Mouse (Mus musculus) CD8-positive naive resting alpha-beta T cell, adult 2 months (primary cell): Measurements from ENCODE around the gene Lif.

Experiments used
- DNase-seq, 2 experiments: peaks; one replicate each; pipeline ENCODE4 v3.0.0; 2022; ENCODE audit warnings: low read depth in 2 of 2, low spot score in 2 of 2

Gene Lif

GRCm38 (mm10) chr11:4294495-4295351 lies 37.4 kb downstream of the Lif start:
- DNase-seq: no peak

DNA sequence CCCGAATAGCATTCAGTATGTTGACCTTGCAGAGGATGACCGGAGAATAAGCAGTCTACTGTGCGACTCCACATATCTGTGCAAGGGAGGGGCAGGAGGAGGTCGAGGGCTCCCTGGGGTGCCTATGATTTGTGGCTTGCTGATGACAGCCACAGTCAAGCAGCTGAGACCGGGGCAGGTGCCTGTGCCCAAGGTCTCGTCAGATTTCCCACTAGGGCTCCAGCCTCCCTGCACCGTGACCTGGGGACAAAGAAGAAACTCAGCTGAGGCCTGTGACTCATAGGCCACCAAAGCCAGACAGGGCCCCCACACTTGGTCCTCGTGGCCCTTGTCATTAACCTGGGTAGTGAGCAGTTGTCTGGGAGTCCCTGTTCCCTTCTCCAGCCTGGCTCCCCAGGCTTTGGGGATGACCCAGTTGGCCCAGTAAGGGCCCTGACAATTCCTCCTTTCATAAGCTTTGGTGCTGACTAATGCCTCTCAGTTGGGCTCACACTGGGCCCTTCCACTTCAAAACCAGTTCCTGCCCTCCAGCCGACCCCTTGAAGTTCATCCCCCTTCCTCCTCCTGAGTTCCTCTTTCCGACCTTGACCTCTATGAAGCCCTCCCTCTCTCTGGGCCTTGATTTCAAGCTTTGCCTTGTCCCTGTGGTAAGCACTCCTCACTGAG lies 39.4 kb downstream of the Lif start:
- DNase-seq: no peak

DNA sequence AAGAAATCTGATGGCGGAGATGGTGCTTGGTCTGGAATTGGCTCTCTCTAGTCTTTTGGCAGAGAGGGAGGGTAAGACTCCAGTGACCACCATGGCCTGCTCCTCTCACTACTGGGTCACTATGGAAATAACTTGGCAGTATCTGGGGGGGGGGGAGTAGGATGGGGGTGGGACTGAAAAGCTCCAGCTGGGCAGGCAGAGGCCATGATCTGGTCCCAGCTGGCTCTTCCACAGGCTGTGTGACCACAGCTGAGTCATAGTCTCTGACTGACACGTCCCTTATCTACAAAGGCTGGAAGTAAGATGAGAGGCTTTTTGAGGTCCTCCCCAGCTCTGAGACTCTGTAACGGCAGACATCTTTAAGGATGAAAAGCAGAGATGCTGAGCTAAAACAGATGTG lies 40.4 kb downstream of the Lif start:
- no peak for DNase-seq

- no peak for DNase-seq
Measured at GRCm38 (mm10) chr11:4298615-4299014, 41.3 kb downstream of the Lif start.

GRCm38 (mm10) chr11:4299191-4299590 lies 41.8 kb downstream of the Lif start:
- no peak for DNase-seq

- no peak for DNase-seq
Measured at GRCm38 (mm10) chr11:4299735-4300474, 42.5 kb downstream of the Lif start.

DNA sequence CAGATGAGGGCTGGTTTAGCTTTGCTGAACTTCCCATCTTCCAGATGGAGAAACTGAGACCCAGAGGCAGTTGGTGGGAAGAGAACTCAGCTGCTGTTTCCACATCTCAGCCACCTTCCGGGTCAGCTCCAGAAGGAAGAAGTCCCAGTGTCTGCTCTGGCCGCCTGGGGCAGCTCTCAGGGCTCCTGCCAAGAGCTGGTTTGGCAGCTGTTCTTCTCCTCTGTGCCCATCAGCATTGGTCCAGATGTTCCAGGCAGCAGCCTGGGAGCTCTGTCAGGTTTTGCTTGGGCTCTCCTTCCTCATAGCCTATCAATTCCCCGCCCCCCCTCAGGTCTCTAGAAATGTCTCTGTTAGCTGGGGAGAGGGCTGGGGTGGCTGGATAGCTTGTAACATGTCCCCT lies 43.3 kb downstream of the Lif start:
- DNase-seq: no peak

DNA sequence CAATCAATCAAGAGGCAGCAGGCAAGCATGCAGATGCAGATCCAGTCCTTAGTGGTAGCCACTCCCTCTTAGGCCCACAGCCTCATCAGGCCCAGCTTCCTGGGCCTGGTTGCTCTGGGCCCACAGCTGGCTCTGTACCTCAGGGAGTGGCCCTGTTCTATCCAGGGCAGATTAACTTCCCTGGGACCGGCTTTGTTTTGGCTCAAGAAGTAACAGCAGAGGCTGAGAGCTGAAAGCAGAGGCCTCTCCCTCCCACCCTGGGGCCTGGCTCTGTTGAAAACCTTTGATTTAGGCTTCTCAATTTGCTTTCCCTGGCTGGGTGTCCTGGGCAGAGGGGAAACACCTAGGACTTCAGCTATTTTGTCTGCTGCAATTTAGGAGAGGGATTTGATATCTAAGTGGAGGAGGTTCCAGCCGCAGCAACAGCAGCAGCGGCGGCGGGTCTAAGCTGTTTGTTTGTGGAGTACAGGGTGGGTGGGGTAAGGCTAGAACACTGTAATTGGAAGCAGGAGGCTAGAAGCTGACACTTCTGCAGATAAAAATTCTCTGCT lies 45.1 kb downstream of the Lif start:
- DNase-seq: no peak

DNA sequence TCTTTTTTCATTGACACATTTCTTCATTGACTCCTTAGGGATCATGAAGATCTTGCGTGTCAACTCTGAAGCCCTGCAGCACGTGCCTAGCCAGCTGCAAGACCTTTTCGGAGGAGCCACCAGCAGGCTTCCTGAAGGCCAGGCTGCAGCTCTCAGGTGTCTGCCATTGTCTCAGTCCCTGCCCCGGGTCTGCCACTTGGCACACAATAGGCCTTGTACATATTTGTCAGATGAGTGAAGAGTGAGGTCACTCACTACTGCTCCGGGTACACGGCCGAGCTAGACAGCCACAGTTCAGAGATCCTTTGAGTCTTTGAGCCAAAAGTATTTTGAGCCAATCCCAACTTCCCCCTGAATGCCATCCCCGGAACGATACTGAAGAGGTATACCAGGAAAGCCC lies 45.7 kb downstream of the Lif start:
- no peak for DNase-seq

DNA sequence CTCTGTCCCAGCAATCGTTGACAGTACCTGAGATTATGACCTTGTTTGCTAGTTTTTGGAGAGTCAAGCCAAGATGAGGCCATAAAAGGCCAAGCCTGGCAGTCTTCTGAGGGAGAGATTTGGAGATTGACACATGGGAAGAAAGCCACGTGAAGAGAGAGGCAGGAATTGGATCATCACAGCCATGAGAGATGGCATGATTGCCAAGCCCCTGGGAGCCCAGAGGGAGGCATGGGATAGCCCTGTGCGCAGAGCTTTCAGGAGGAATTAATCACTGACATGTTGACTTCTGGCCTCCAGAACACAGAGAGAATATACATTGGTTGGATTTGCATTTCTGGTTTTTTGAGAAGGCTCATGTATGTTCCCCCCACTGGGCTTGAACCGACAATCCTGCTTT lies 46.8 kb downstream of the Lif start:
- no peak for DNase-seq

DNA sequence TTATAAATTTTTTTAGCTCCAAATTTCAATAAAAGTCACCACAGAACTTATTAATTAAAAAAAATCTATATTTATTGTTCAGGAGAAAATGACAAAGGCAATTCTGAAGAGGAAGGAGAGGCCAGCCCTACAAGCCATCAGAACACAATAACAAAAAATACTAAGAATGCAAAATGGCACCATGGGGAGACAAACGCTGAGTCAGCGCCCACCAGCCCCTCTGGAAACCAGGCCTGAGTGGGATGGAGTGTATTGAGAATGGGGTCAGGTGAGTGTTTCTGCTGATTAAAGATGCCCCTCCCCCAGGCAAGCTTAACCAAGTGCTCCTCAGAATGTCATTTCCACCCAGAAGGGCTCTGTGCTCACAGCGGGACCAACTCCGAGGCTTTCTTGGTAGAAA lies 47.7 kb downstream of the Lif start:
- no peak for DNase-seq

GRCm38 (mm10) chr11:4306086-4306485 lies 48.7 kb downstream of the Lif start:
- no peak for DNase-seq

GRCm38 (mm10) chr11:4308060-4308513 lies 50.7 kb downstream of the Lif start:
- DNase-seq: no peak

GRCm38 (mm10) chr11:4308514-4309450 lies 51.4 kb downstream of the Lif start:
- no peak for DNase-seq

- DNase-seq: no peak
Measured at GRCm38 (mm10) chr11:4309613-4310012, 52.3 kb downstream of the Lif start.

DNA sequence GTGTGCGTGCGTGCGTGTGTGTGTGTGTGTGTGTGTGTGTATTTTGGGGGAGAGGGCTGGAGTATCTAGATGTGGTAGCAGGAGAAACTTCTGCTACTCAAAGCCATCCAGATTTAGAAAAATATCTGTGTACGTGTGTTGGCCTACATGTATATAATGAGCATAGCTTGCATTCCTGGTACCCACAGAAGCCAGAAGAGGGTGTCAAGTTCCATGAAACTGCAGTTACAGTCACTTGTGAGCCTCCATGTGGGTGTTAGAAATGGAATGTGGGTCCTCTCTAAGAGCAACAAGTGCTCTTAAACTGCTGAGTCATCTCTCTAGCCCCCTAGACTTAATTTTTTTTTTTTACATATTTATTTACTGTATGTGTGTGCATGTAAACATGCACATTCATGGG lies 53.0 kb downstream of the Lif start:
- DNase-seq: no peak

GRCm38 (mm10) chr11:4312180-4312579 lies 54.8 kb downstream of the Lif start:
- no peak for DNase-seq

DNA sequence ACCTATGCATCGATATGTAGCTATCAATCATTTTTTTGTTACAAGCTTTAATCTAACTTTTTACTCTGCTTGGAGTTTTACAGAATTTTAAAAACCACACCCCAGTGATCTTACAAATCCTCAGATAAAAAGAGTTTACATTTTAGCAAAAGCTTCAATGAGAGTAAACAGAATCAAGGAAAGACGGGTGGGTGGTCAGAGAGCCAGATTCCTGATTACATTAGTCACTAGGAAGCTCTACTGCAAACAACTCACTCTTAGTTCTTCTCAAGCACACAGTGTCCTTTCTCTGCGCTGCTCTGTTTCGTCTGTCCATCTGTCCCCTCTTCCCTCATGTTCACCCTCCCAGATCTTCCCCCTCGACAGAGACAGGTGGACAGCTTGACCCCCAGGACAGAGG lies 59.9 kb downstream of the Lif start:
- no peak for DNase-seq

GRCm38 (mm10) chr11:4318011-4318410 lies 60.7 kb downstream of the Lif start:
- DNase-seq: no peak

GRCm38 (mm10) chr11:4319212-4319955 lies 62.0 kb downstream of the Lif start:
- DNase-seq: no peak
